Mouse (Mus musculus) hindbrain, embryonic 12.5 days (tissue): ENCODE data around the gene Olfr279. TPM values are rescaled to one million over a fixed set of nuclear protein-coding genes. Genes with fewer than 3 reads are reported as not detected.
A peak's percentile ranks its signal among the peaks of the same experiment; 100 is the strongest.
"Not testable (repeated sequence)": the region's sequence is repeated elsewhere in the genome, so short reads cannot be mapped to it uniquely, and the experiment has no call there.

Experiments
- ATAC-seq: fragments of 200-750 bp; cut with Nextera tagmentation; 2 replicates; pipeline ENCODE4 v1.8.0; 2017; ENCODE audit warnings: moderate TSS enrichment; ENCODE audit not compliant: low FRiP score
- H3K27ac ChIP-seq: fragments of 300-500 bp; sonication (generic); 2 replicates; pipeline ENCODE4 v1.5.1; 2016; ENCODE audit warnings: mild to moderate bottlenecking
- H3K27me3 ChIP-seq: fragments of 300-500 bp; sonication (generic); 2 replicates; pipeline ENCODE4 v1.6.1; 2016; ENCODE audit warnings: mild to moderate bottlenecking
- H3K36me3 ChIP-seq: fragments of 300-500 bp; sonication (generic); 2 replicates; pipeline ENCODE4 v1.6.1; 2016; ENCODE audit warnings: mild to moderate bottlenecking
- H3K4me1 ChIP-seq: fragments of 300-500 bp; sonication (generic); 2 replicates; pipeline ENCODE4 v1.6.1; 2016
- H3K4me2 ChIP-seq: fragments of 300-500 bp; sonication (generic); replicated peaks from 2 replicates; pipeline ENCODE4 v1.6.1; 2016; ENCODE audit warnings: mild to moderate bottlenecking
- H3K4me3 ChIP-seq: fragments of 300-500 bp; sonication (generic); 2 replicates; pipeline ENCODE4 v1.5.1; 2016; ENCODE audit warnings: mild to moderate bottlenecking
- H3K9ac ChIP-seq: fragments of 300-500 bp; sonication (generic); 2 replicates; pipeline ENCODE4 v1.6.1; 2016; ENCODE audit warnings: mild to moderate bottlenecking, moderate library complexity
- H3K9me3 ChIP-seq: fragments of 300-500 bp; sonication (generic); replicated peaks from 2 replicates; pipeline ENCODE4 v1.6.1; 2016; ENCODE audit warnings: mild to moderate bottlenecking
- WGBS: fragments of 180-500 bp; shearing (Covaris S2); methylation state at CpG from one replicate; pipeline ENCODE4 v1.1.7; 2016; 5-methylcytosine and 5-hydroxymethylcytosine counted together
- polyA plus RNA-seq: library from polyadenylated mRNA; unstranded; fragments of >200 nt; fragmentation: Nextera tagmentation; extraction: Ambion mirVana; gene quantifications from 2 replicates; pipeline ENCODE4 v1.2.1, GENCODE M21; 2016

Olfr279 gene
- polyA plus RNA-seq, 1 experiment from 2014 or later: not detected

GRCm38 (mm10) chr15:98512799-98513321, 20.7 kb downstream of the Olfr279 start:
- ATAC-seq: no peak
- no peaks in the 10 kb centered on the region for H3K9me3 ChIP-seq
- H3K4me2 ChIP-seq: no peak overlapping the region
- no peak overlapping the region for H3K27ac ChIP-seq
- peaks cover 9% of the 10 kb centered on the region; the same call in 1 of the 2 replicates for H3K4me1 ChIP-seq
- H3K27me3 ChIP-seq: no peaks in the 10 kb centered on the region
- WGBS: 46% methylated on average over 17 of the region's 17 CpGs
- no peak overlapping the region for H3K4me3 ChIP-seq
- H3K36me3 ChIP-seq: peaks cover 4% of the 10 kb centered on the region
- no peak overlapping the region for H3K9ac ChIP-seq

GRCm38 (mm10) chr15:98513676-98514075, 21.5 kb downstream of the Olfr279 start:
- H3K9me3 ChIP-seq, ATAC-seq, H3K27ac ChIP-seq, H3K4me2 ChIP-seq, H3K27me3 ChIP-seq, H3K9ac ChIP-seq, H3K4me1 ChIP-seq, H3K4me3 ChIP-seq: not testable (repeated sequence)
- whole genome bisulfite sequencing: 75% methylated on average over 3 of the region's 3 CpGs
- H3K36me3 ChIP-seq: peaks cover 11% of the 10 kb centered on the region

DNA sequence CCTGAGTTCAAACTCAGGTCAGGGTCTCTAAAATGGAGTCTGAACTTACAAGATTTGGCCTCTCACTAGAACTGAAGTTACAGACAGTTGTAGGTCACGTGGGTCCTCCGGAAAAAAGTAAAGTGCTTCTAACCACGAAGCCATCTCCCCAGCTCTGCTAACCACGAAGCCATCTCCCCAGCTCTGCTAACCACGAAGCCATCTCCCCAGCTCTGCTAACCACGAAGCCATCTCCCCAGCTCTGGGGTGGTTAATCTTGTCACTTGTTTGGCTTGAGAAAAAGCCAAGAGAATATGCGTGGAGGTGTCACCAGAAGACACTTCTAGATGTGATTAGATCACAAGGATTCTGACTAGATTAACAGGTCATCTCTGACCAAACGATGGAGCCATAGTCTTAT, 21.9 kb downstream of the Olfr279 start:
- no peak overlapping the region for H3K27ac ChIP-seq
- no peaks in the 10 kb centered on the region for H3K27me3 ChIP-seq
- peaks cover 11% of the 10 kb centered on the region for H3K36me3 ChIP-seq
- peaks cover 9% of the 10 kb centered on the region; the same call in 1 of the 2 replicates for H3K4me1 ChIP-seq
- no peak overlapping the region for H3K9ac ChIP-seq
- no peaks in the 10 kb centered on the region for H3K9me3 ChIP-seq
- no peak for ATAC-seq
- H3K4me2 ChIP-seq: no peak overlapping the region
- no peak overlapping the region for H3K4me3 ChIP-seq
- WGBS: 85% methylated on average over 8 of the region's 8 CpGs

GRCm38 (mm10) chr15:98514845-98515244, 22.6 kb downstream of the Olfr279 start:
- H3K4me1 ChIP-seq, H3K4me3 ChIP-seq, ATAC-seq, H3K4me2 ChIP-seq, H3K27me3 ChIP-seq, H3K9ac ChIP-seq, H3K9me3 ChIP-seq, H3K27ac ChIP-seq: not testable (repeated sequence)
- peaks cover 17% of the 10 kb centered on the region for H3K36me3 ChIP-seq
- WGBS: 88% methylated on average over 2 of the region's 2 CpGs

- Histone ChIP-seq H3K4me3 (no peak overlapping the region), H3K9ac (no peak overlapping the region), H3K4me2 (no peak overlapping the region), H3K36me3 (peaks cover 44% of the 10 kb centered on the region), H3K4me1 (0 out of 2 replicates have a peak, but pooled peaks cover 2% of the 10 kb centered on the region), H3K9me3 (no peaks in the 10 kb centered on the region), H3K27ac (no peak overlapping the region), H3K27me3 (no peaks in the 10 kb centered on the region)
- no peak for ATAC-seq
- WGBS: 72% methylated on average over 16 of the region's 16 CpGs
Measured at GRCm38 (mm10) chr15:98517380-98518355, 25.5 kb downstream of the Olfr279 start.

DNA sequence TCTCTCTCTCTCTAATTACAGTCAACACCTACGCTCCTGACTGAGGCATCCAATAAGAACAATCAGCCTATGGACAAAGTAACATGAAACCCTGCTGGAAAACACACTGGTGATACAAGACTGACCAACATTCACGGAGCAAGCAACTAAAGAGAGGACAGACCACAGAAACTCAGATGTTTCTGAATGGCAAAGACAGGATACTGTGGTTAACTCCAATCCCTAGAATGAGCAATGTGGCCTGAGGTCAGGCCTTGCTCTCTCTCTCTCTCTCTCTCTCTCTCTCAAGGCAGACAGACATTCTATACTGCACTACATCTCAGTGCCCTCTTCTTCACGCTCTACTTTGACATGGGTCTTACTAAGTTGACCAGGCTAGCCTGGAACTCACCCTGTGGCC, 29.0 kb downstream of the Olfr279 start:
- Histone ChIP-seq H3K36me3 (peaks cover 75% of the 10 kb centered on the region), H3K27ac (no peak overlapping the region), H3K4me2 (no peak overlapping the region), H3K4me1 (no peaks in the 10 kb centered on the region), H3K9me3 (no peaks in the 10 kb centered on the region), H3K4me3 (no peak overlapping the region), H3K9ac (no peak overlapping the region), H3K27me3 (no peaks in the 10 kb centered on the region)
- 91% methylated on average over 3 of the region's 3 CpGs for WGBS
- ATAC-seq: no peak

DNA sequence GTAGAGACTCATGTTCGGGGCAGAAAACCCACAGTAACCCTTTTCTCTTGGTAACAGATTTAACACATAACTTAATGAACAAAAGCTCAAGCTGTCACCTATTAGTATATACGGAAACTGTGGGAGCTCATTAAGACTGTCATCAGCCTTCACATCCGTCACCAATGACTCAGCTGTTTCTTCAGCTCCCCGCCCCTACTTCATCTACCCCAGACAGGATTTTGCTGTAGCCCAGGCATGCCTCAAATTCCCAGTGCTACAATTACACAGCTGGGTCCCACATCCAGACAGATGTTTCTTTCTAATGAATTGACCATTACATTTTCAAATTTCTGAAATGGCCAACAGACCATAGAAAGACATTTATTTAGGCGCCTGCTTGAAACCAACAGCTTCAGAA, 33.9 kb downstream of the Olfr279 start:
- Histone ChIP-seq H3K9ac (no peak overlapping the region), H3K4me2 (no peak overlapping the region), H3K4me1 (peaks cover 5% of the 10 kb centered on the region; the same call in 1 of the 2 replicates), H3K27ac (no peak overlapping the region), H3K4me3 (no peak overlapping the region), H3K36me3 (peaks cover 90% of the 10 kb centered on the region), H3K27me3 (no peaks in the 10 kb centered on the region), H3K9me3 (no peaks in the 10 kb centered on the region)
- 59% methylated on average over 5 of the region's 5 CpGs for WGBS
- no peak for ATAC-seq

GRCm38 (mm10) chr15:98527056-98527771, 35.0 kb downstream of the Olfr279 start:
- Histone ChIP-seq H3K9ac (no peak overlapping the region), H3K27ac (no peak overlapping the region), H3K9me3 (no peaks in the 10 kb centered on the region), H3K4me2 (no peak overlapping the region), H3K4me3 (no peak overlapping the region), H3K27me3 (no peaks in the 10 kb centered on the region), H3K4me1 (peaks cover 10% of the 10 kb centered on the region), H3K36me3 (peaks cover 88% of the 10 kb centered on the region)
- WGBS: 96% methylated on average over 5 of the region's 5 CpGs
- ATAC-seq: no peak

- Histone ChIP-seq H3K9me3 (no peaks in the 10 kb centered on the region), H3K4me3 (no peak overlapping the region), H3K27ac (no peak overlapping the region), H3K36me3 (peaks cover 79% of the 10 kb centered on the region), H3K4me2 (no peak overlapping the region), H3K9ac (no peak overlapping the region; the same call in 1 of the 2 replicates), H3K27me3 (no peaks in the 10 kb centered on the region), H3K4me1 (peaks cover 18% of the 10 kb centered on the region)
- 94% methylated on average over 5 of the region's 5 CpGs for WGBS
- no peak for ATAC-seq
Measured at GRCm38 (mm10) chr15:98528066-98528563, 35.9 kb downstream of the Olfr279 start.

GRCm38 (mm10) chr15:98532281-98532680, 40.1 kb downstream of the Olfr279 start:
- ATAC-seq: no peak

GRCm38 (mm10) chr15:98533035-98533531, 40.9 kb downstream of the Olfr279 start:
- H3K4me2 ChIP-seq: peak overlapping the region; percentile 97
- under 1% methylated on average over 18 of the region's 18 CpGs for WGBS
- no peak for ATAC-seq
- H3K27me3 ChIP-seq: no peaks in the 10 kb centered on the region
- H3K4me3 ChIP-seq: peak overlapping the region; percentile 72
- H3K9ac ChIP-seq: peak overlapping the region; percentile 91
- H3K27ac ChIP-seq: 0 out of 2 replicates have a peak overlapping the region, but pooled peaks have one; percentile 5
- no peaks in the 10 kb centered on the region for H3K9me3 ChIP-seq
- H3K36me3 ChIP-seq: peaks cover 37% of the 10 kb centered on the region
- H3K4me1 ChIP-seq: peaks cover 16% of the 10 kb centered on the region

More at GRCm38 (mm10) chr15:98532281-98532680, 40.1 kb downstream of the Olfr279 start:
- no peaks in the 10 kb centered on the region for H3K9me3 ChIP-seq
- peak overlapping the region; percentile 91 for H3K9ac ChIP-seq
- no peaks in the 10 kb centered on the region for H3K27me3 ChIP-seq
- WGBS: 48% methylated on average over 5 of the region's 5 CpGs
- H3K4me2 ChIP-seq: peak overlapping the region; percentile 97
- H3K36me3 ChIP-seq: peaks cover 43% of the 10 kb centered on the region
- H3K4me1 ChIP-seq: peaks cover 18% of the 10 kb centered on the region
- peak overlapping the region; percentile 72 for H3K4me3 ChIP-seq
- H3K27ac ChIP-seq: no peak overlapping the region
